Mouse (Mus musculus) bone marrow, adult 2 months (tissue): Measurements from ENCODE around the gene Hivep1.

Source experiments
- CTCF ChIP-seq: fragments of 200-500 bp; IDR thresholded peaks from 2 replicates; pipeline ENCODE4 v1.5.1; 2011; ENCODE audit warnings: low read length, control low read depth; ENCODE audit not compliant: control insufficient read depth, insufficient read depth
- POLR2A ChIP-seq: fragments of 200-500 bp; IDR thresholded peaks from 2 replicates; pipeline ENCODE4 v1.6.1; 2011; ENCODE audit warnings: low read depth, mild to moderate bottlenecking, control low read depth, low read length, borderline replicate concordance; ENCODE audit not compliant: control insufficient read depth

- TF ChIP-seq POLR2A: no peak
- TF ChIP-seq CTCF: no peak
Observed at GRCm38 (mm10) chr13:42071011-42071410, 19.2 kb downstream of the Hivep1 start.
